Mouse (Mus musculus): ENCODE measurements around the gene Pex26. TPM values are rescaled to one million over a fixed set of nuclear protein-coding genes. Genes with fewer than 3 reads are reported as not detected.

Gene Pex26
- total RNA-seq, 1 experiment from 2014 or later = 11.9 TPM

GRCm38 (mm10) chr6:121241780-121242179 is 58.3 kb downstream of the Pex26 start:
- DNase-seq = no peak

DNA sequence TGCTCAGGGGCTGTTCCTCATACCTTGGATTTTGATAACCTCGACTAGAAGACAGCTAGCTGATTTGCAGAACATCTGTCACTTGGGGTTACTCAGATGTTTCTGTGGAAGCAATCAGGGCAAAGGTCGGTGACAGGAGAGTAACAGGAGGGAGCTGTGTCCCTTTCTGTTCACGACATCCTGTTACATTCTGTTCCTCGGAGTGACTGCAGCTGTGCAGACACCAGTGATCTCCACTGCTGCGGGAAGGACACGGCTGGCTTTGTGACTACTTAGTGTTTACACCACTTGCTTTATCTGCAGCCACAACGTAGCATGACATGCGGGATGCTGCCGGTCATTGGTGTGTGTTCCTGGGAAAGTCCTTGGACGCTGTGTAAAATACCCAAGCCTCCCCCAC is 59.7 kb downstream of the Pex26 start:
- no peak for DNase-seq

DNA sequence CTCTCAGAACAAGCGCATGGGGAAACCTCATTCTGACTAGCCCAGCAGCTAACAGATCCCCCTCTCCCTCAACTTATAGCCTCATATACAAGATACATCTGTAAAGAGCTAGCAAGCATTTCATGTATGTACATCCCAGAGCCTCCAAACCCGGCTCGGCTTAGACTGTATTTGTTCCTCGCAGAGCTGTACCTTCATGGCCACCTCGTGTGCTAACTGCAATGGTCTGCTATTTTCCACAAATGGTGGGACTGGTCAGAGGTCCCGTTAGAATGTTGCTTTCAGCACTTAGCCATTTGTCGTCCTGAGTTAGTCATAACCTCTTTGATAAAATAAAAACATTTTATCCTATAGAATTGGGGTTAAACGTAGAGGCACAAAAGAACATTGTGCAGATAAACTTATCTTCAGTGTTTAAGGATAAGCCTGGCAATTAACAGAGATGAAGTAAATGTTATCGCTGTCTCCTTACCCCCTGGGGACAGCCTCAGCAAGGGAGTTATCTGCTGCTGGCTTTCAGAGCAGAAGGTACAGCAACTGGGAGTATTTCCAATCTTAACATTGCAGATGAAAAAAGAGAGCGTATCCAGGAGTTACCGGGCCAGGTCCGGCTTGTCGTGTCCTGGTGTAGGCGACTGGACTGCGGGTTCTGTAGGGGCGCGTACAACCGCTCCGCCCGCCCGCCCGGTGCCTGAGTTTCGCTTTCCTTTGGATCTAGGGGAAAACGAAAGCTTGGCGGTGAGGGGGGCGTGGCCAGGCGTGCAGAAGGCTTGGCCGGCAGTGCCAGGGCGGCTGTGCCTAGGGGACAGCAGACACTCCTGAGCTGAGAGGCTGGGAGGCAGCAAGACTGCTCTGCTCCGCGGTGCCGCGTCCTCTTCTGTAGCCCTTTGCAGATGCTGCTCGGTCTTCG is 61.9 kb downstream of the Pex26 start, which contains the start of gene Usp18:
Gene Usp18, plus strand, starts transcription at position 780 of the 910 bp plus-strand sequence.
- peak; percentile 97 for DNase-seq

DNA sequence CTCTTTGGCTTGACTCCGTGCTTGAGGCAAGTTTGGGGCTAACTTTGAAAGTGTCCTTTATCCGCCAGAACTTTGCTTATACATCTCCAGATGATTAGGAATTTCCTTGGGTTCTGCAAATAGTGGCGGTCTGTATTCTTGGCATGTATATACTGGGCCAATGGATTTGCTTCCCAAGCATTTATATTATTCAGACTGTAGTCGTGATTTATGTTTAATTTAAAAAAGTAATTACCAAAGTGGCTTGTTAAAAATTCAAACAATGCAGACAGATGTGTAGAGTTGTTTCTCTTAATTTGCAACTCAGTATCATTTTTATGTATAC is 62.5 kb downstream of the Pex26 start:
- DNase-seq = no peak

Other genes with a start within 250 kb of the Pex26 start
- 56.9 and 59.6 TPM in 2 replicates for gene Mical3, start 52.7 kb upstream of the Pex26 start, total RNA-seq (2021)
- gene Tuba8, start 27.0 kb downstream of the Pex26 start, total RNA-seq (2021) = 15.9 and 17.5 TPM in 2 replicates
- gene Usp18, start 62.2 kb downstream of the Pex26 start, total RNA-seq (2021) = 1.2 and 1.9 TPM in 2 replicates
- 3.2 and 17.9 TPM in 2 replicates for gene Slc6a13, start 116.6 kb downstream of the Pex26 start, total RNA-seq (2021)
- 1.9 and 8.0 TPM in 2 replicates for gene Slc6a12, start 159.4 kb downstream of the Pex26 start, total RNA-seq (2021)

Measured in adrenal gland, postnatal 14 days (tissue).